Mouse (Mus musculus) splenic B cell, adult 2 months (primary cell): ENCODE measurements at regions not wholly inside any gene's neighbourhood (a gene's known extent, or its start where the extent isn't known, plus 50 kb on each side); places are given as distances from the start of the nearest gene placed in this dataset.

Source experiments
- DNase-seq: peaks from one replicate; pipeline ENCODE4 v3.0.0-alpha.2; 2011; ENCODE audit warnings: low read depth, low spot score
- H3K27me3 ChIP-seq: 2 replicates; pipeline ENCODE4 v1.6.1; 2012; ENCODE audit warnings: mild to moderate bottlenecking, low read length, moderate library complexity, mixed read lengths; ENCODE audit not compliant: control insufficient read depth, poor library complexity, insufficient read depth, severe bottlenecking
- H3K36me3 ChIP-seq: 2 replicates; pipeline ENCODE4 v1.6.1; 2012; ENCODE audit warnings: mild to moderate bottlenecking, low read length, moderate library complexity, mixed read lengths; ENCODE audit not compliant: control insufficient read depth, poor library complexity, insufficient read depth, severe bottlenecking

- no peaks in the 10 kb centered on the region for H3K36me3 ChIP-seq
- no peaks in the 10 kb centered on the region for H3K27me3 ChIP-seq
- no peak for DNase-seq
Measured at GRCm38 (mm10) chr11:63583321-63583720, 338.8 kb downstream of the Hs3st3b1 start.

- no peaks in the 10 kb centered on the region for H3K27me3 ChIP-seq
- no peaks in the 10 kb centered on the region for H3K36me3 ChIP-seq
- no peak for DNase-seq
Measured at GRCm38 (mm10) chr11:63585216-63585869, 336.7 kb downstream of the Hs3st3b1 start.

GRCm38 (mm10) chr11:63620220-63620619 is 301.9 kb downstream of the Hs3st3b1 start:
- H3K27me3 ChIP-seq: no peaks in the 10 kb centered on the region
- DNase-seq: no peak
- H3K36me3 ChIP-seq: no peaks in the 10 kb centered on the region

GRCm38 (mm10) chr11:63630336-63630735 is 291.8 kb downstream of the Hs3st3b1 start:
- no peak for DNase-seq
- H3K36me3 ChIP-seq: no peaks in the 10 kb centered on the region
- H3K27me3 ChIP-seq: no peaks in the 10 kb centered on the region

GRCm38 (mm10) chr11:63657057-63657456 is 265.0 kb downstream of the Hs3st3b1 start:
- Histone ChIP-seq H3K36me3 (no peaks in the 10 kb centered on the region), H3K27me3 (no peaks in the 10 kb centered on the region)
- no peak for DNase-seq

- Histone ChIP-seq H3K36me3 (no peaks in the 10 kb centered on the region), H3K27me3 (no peaks in the 10 kb centered on the region)
- DNase-seq: no peak
Measured at GRCm38 (mm10) chr11:63665268-63665934, 256.7 kb downstream of the Hs3st3b1 start.

GRCm38 (mm10) chr11:63670477-63670876 is 251.6 kb downstream of the Hs3st3b1 start:
- H3K36me3 ChIP-seq: no peaks in the 10 kb centered on the region
- no peak for DNase-seq
- H3K27me3 ChIP-seq: no peaks in the 10 kb centered on the region

GRCm38 (mm10) chr11:63671816-63672215 is 250.3 kb downstream of the Hs3st3b1 start:
- no peaks in the 10 kb centered on the region for H3K36me3 ChIP-seq
- no peak for DNase-seq
- H3K27me3 ChIP-seq: no peaks in the 10 kb centered on the region

GRCm38 (mm10) chr11:63677921-63678320 is 244.2 kb downstream of the Hs3st3b1 start:
- no peak for DNase-seq
- no peaks in the 10 kb centered on the region for H3K36me3 ChIP-seq
- no peaks in the 10 kb centered on the region for H3K27me3 ChIP-seq

- Histone ChIP-seq H3K36me3 (no peaks in the 10 kb centered on the region), H3K27me3 (no peaks in the 10 kb centered on the region)
- no peak for DNase-seq
Measured at GRCm38 (mm10) chr11:63678382-63678905, 243.6 kb downstream of the Hs3st3b1 start.

GRCm38 (mm10) chr11:63679491-63679890 is 242.6 kb downstream of the Hs3st3b1 start:
- no peak for DNase-seq
- no peaks in the 10 kb centered on the region for H3K36me3 ChIP-seq
- H3K27me3 ChIP-seq: no peaks in the 10 kb centered on the region

GRCm38 (mm10) chr11:63684228-63684980 is 237.7 kb downstream of the Hs3st3b1 start:
- no peaks in the 10 kb centered on the region for H3K27me3 ChIP-seq
- DNase-seq: no peak

GRCm38 (mm10) chr11:63691041-63691440 is 231.0 kb downstream of the Hs3st3b1 start:
- no peaks in the 10 kb centered on the region for H3K27me3 ChIP-seq
- no peak for DNase-seq
- no peaks in the 10 kb centered on the region for H3K36me3 ChIP-seq

More at GRCm38 (mm10) chr11:63684228-63684980, 237.7 kb downstream of the Hs3st3b1 start:
- no peaks in the 10 kb centered on the region for H3K36me3 ChIP-seq

GRCm38 (mm10) chr11:63704995-63705580 is 217.0 kb downstream of the Hs3st3b1 start:
- DNase-seq: no peak
- H3K36me3 ChIP-seq: no peaks in the 10 kb centered on the region
- no peaks in the 10 kb centered on the region for H3K27me3 ChIP-seq
